Mouse (Mus musculus) NIH3T3 (cell line): ENCODE measurements around the gene Shpk.
A peak's percentile ranks its signal among the peaks of the same experiment; 100 is the strongest.

Source experiments
- DNase-seq: peaks from one replicate; pipeline ENCODE4 v3.0.0-alpha.2; 2012; ENCODE audit warnings: low read depth

Shpk gene

GRCm38 (mm10) chr11:73199230-73199712 is at the start of gene Shpk:
TSS of gene Shpk (plus strand) at chr11:73199460.
- peak; percentile 95 for DNase-seq

DNA sequence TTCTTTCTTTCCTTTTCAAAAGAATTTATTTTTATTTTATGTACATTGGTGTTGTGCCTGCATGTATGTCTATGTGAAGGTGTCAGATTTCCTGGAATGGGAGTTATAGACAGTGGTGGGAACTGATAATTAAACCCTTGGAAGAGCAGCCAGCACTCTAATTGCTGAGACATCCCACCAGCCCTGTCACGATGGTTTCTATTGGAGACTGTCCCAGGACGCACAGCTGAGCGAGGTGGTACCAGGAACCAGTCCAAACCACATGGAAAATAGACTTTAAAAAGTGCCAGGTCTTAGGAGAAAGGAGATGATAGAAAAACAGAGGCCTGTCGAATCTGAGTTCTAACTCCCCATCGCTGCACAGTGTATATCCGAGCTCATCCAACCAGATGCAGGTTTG is 44.2 kb upstream of the Shpk start:
- DNase-seq, result peak; percentile 61

- peak; percentile 61 for DNase-seq
These were observed 39.1 kb upstream of the Shpk start, which contains the start of gene P2rx5 for GRCm38 (mm10) chr11:73159957-73160810. TSS of gene P2rx5 (plus strand) at chr11:73160421.

DNA sequence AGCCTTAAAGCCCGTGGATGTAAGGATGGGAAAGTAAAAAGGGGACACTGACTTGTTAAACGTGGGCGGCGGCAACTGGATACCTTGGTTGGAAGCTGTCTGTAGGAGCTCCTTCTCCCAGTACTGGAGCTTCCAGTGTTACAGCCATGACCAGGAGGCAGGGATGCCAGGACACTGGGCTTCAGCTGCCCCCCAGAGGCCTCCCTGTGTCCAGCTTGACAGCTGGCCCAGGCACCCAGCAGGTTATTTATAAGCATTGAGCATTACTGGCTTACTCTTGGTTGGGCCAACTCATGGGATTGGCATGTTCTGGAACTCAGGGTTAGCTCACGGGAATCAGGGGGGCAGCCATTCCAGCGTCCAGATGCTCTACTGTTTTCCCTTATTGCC is 38.5 kb upstream of the Shpk start:
- DNase-seq, result peak; percentile 92

DNA sequence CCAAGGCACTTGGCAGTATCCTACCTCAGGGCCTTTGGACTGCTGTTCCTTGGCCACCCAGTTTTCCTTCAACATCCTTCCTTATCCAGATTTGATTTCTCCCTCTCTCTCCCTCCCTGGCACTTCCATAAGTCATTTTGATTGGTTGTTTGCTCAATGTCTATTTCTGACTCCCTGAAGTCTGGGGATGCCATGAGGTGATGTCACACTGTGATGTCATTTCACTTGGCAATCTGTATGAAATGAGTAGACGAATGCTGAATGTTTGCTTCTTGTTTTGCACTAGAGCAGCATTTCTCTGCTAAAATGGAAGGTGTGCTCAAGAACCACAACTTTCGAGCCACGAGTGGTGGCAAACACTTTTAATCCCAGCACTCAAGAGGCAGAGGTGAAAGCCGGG is 37.6 kb upstream of the Shpk start:
- DNase-seq, result peak; percentile 87

DNA sequence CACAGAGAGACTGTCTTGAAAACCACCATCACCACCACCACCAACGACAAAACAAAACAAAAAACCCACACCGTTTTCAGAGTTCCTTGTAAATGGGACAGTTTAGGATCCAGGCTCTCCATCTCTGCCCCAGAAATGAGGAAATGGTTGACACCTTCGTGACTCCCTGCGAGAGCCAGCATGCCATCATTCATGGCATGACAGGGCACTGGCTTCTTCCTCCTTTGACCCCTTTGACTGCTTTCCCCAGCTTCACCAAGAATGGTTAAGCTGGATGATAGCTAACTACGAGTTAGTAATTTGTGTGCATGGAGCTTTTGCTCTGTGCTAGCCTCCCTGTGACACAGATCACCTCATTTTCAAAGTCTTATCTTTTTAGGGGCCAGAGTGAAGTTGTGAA is 37.0 kb upstream of the Shpk start:
- DNase-seq, result no peak

DNA sequence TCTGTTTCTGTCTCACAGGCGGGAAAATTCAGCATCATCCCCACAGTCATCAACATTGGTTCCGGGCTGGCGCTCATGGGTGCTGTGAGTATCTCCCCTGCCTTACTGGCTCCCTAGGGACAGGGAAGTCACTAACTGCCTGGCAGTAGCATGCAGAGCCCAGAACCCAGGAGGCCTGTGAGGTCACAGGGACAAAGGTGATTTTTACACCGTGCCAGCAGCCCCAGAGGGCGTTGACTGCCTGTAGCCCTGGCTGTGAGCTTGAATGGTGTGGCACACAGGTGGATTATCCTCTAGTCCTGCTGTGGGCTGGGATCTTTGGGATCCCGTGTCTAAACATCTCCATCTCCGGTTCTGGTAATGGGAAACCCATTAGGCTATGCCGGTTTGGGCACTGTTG is 31.2 kb upstream of the Shpk start:
- no peak for DNase-seq

- no peak for DNase-seq
These were observed 30.7 kb upstream of the Shpk start for GRCm38 (mm10) chr11:73168576-73168975.

DNA sequence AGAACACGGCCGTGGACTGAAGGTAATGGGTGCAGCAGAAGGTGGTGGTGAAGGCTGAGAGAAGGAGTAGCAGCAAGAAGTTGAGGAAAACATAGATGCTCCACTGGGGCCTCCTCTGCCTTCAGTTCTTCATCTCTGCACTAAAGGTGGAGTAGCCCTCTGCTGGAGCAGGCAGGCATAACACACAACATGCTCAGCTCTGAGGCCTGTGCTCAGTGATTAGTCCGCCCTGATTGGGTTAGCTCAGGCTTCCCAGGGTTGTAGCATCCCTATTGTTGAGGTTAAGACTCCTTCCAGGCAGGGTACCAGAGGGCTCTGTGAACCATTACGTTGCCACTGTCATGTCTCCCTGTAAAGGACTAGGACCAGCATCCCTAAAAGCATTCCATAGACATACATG is 30.0 kb upstream of the Shpk start:
- peak; percentile 85 for DNase-seq

- no peak for DNase-seq
These were observed 27.1 kb upstream of the Shpk start for GRCm38 (mm10) chr11:73172186-73172585.

- DNase-seq, result peak; percentile 53
These were observed 23.6 kb upstream of the Shpk start for GRCm38 (mm10) chr11:73175612-73176011.

- DNase-seq, result no peak
These were observed 23.1 kb upstream of the Shpk start for GRCm38 (mm10) chr11:73176186-73176585.

DNA sequence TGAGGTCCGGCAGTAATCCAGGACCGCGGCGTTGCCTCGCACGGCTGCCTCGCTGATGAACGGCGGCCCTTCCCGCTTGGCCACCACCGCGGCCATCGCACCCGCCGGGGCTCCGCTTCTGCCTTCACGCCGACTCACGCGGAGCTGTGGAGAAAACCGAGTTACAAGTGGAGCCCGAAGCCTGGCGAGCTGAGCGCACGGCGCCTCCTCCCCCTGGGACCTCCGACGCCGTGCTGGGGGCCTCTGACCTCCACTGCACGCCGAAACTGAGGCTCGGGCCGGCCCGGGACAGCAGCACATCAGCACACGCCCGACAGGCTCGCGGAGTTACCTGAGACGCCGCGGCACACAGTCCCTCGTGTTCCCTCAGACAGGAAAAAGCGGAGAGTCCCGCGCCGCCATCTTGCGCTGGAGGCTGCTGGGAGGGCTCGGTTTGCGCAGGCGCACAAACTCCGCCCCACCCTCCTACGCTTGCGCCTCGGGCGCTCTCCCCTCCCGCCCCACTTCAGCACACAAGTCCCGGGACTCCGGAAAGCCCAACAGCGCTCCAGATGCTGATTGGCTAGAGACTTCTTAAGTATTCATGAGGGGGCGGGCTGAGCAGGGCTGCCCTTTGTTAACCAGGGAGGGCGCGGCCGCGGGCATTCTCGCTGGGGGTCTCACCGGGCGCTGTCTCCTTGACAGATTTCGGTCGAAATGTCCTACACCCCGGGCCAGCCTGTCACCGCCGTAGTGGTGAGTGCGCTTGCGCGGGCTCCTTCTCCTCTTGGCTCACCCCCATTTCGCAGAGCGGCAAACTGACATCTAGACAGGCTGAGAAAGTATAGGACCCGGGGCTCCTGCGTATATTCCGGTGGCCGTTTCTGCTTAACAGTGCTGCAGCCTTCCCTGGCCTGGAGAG is 22.4 kb upstream of the Shpk start, which contains the start of the genes Emc6 and Tax1bp3:
TSS of gene Emc6 (minus strand) at position 430 of the 901 bp plus-strand sequence.
TSS of gene Tax1bp3 (plus strand) at position 476 of the 901 bp plus-strand sequence.
- DNase-seq, result peak; percentile 98

GRCm38 (mm10) chr11:73177509-73177875 is 21.8 kb upstream of the Shpk start:
- peak; percentile 91 for DNase-seq

DNA sequence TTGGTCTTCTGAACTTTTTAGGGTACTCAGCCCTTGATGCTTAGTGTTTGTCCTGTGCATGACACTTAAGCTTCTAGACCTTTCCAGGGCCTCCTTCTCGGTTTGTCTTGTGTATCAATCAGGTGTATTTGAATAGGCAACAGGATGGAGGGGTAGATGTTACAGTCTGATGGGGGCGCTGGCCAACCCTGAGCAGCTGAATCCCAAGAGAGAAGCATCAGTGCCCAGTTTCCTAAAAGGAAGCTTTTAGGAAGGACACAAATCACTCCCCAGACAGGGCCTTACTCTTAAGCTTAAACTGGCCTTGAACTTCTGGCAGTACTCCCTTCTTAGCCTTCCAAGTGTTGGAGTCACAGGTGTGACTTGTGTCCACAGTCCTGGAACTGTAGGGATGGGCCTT is 21.4 kb upstream of the Shpk start:
- DNase-seq, result peak; percentile 48

DNA sequence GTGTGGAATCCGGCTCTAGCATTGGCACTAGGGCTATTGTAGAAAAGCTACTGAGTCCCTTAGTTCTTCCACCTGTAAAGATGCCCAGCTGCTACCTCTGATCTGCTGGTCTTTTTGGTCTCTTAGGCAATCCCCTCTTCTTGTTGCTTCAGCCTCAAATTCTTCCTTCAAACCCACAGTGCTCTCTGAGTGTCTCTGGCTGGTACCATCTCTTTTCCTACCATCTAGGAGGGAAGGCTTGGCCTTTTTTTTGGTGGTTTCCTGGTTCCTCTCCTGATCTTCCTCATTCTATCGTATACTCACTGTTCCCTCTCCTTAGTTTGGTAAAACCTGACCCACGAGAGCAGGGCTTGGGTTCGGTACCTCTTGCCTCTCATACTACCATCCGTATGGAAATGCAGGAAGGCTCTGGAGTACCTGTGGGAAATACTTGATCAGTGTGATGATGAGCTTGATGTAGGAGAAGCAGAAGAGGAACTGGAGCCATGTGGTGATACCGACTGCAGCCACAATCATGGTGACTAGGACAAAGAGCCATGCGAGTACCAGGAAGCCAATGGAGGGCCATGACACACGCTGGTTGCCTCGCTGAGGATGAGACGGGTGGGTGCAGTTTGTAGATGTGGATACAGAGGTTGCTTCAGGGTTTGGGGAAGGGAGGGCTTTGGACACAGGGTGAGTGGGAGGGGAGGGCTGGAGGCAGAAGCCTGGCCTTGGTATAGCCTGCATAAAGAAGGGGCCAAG is 13.2 kb upstream of the Shpk start:
- DNase-seq, result no peak

- no peak for DNase-seq
These were observed 12.0 kb upstream of the Shpk start for GRCm38 (mm10) chr11:73187231-73187630.

GRCm38 (mm10) chr11:73193047-73193446 is 6.2 kb upstream of the Shpk start:
- peak; percentile 74 for DNase-seq

GRCm38 (mm10) chr11:73194444-73194843 is 4.8 kb upstream of the Shpk start:
- DNase-seq, result no peak

GRCm38 (mm10) chr11:73198190-73198589 is 1.1 kb upstream of the Shpk start:
- DNase-seq, result no peak

GRCm38 (mm10) chr11:73198603-73199229 is 544 bp upstream of the Shpk start, which contains the start of gene Ctns:
TSS of gene Ctns (minus strand) at chr11:73199042.
- DNase-seq, result peak; percentile 90
